Mouse (Mus musculus): ENCODE data around the gene Zcchc8. TPM values are rescaled to one million over a fixed set of nuclear protein-coding genes. Genes with fewer than 3 reads are reported as not detected.
"Not testable (repeated sequence)": the region's sequence is repeated elsewhere in the genome, so short reads cannot be mapped to it uniquely, and the experiment has no call there.

Zcchc8 gene
- 89.3 and 96.6 TPM in 2 replicates for polyA plus RNA-seq (2016; fragmentation: Nextera tagmentation; extraction: Ambion mirVana)

GRCm38 (mm10) chr5:123720328-123721311, at the start of gene Zcchc8:
Gene Zcchc8, minus strand, starts transcription at chr5:123721100.
- WGBS, result under 1% methylated on average over 83 of the region's 83 CpGs
- Histone ChIP-seq H3K9ac (peak within 1 kb of the TSS; percentile 83), H3K4me2 (replicated peaks) (peak within 1 kb of the TSS; percentile 74), H3K27ac (0 out of 2 replicates have a peak within 1 kb of the TSS, but pooled peaks have one; percentile 37), H3K4me1 (peaks cover 22% of the 10 kb centered on the region), H3K9me3 (no peaks in the 10 kb centered on the region), H3K36me3 (peaks cover 16% of the 10 kb centered on the region), H3K27me3 (replicated peaks) (no peaks in the 10 kb centered on the region), H3K4me3 (peak within 1 kb of the TSS; percentile 86)
- peak; percentile 100 for ATAC-seq (ENCODE audit: low FRiP score, low read depth)

- H3K4me2 ChIP-seq (replicated peaks); H3K4me3 ChIP-seq; H3K9ac ChIP-seq; H3K27ac ChIP-seq; H3K27me3 ChIP-seq (replicated peaks); H3K4me1 ChIP-seq; ATAC-seq (ENCODE audit: low FRiP score, low read depth); H3K9me3 ChIP-seq: not testable (repeated sequence)
- H3K36me3 ChIP-seq, result peaks cover 33% of the 10 kb centered on the region
- WGBS, result 95% methylated on average over 11 of the region's 11 CpGs
Measured at GRCm38 (mm10) chr5:123766455-123766854, 45.6 kb upstream of the Zcchc8 start.

- Histone ChIP-seq H3K4me1 (no peaks in the 10 kb centered on the region), H3K9ac (no peak overlapping the region), H3K4me3 (no peak overlapping the region), H3K27ac (no peak overlapping the region), H3K27me3 (replicated peaks) (no peaks in the 10 kb centered on the region), H3K36me3 (peaks cover 28% of the 10 kb centered on the region), H3K9me3 (no peaks in the 10 kb centered on the region), H3K4me2 (replicated peaks) (no peak overlapping the region)
- ATAC-seq (ENCODE audit: low FRiP score, low read depth), result no peak
- WGBS, result 96% methylated on average over 11 of the region's 11 CpGs
Measured at GRCm38 (mm10) chr5:123765506-123765905, 44.6 kb upstream of the Zcchc8 start.

DNA sequence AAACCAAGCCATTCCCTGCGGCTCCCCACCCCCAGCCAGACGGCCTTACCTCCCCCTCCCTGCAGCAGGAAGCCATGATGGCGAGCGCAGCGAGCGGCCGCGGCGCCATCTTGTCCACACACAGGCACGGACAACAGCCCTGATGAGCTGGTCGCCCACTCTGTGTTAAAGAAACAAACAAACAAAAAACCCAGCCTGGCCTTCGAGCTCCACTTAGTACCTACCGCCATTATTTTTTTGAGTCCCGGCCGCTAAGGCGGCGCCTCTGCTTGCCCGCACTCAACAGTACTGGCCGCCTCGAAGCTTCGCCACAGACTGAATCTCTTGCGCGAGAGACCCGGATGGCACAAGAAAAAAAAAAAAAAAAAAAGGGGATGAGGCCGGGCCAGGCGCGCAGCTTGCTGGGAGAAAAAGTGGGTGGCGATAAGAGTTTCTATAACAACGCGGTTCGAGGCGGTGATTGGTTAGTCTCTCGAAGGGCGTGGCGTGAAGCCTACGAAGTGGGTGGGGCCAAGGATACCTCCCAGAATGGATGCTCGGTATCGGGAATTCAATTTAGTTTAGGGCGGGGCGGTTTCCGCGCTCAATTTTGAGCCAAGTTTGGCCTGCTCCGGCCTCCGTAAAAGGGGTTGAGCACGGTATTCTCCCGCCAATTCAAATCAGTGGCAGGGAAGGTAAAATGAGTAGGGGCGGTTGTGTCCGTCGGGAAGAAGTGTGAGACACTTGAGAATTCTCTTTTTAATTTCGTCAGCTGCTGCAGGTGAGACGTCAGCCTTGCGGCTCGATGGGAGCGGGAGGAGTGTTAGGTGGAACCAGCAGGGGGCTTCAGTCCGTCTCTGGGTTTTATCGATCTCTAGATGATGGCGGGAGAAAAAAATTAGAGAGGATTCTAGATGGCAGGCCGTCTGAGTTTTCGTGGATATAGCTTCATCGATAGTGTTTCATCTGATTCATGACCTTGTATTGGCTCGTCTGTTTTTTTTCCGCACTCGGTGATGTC, 28.5 kb upstream of the Zcchc8 start, which contains the start of the genes Rsrc2 and Kntc1:
Gene Rsrc2, minus strand, starts transcription at position 350 of the 1,000 bp plus-strand sequence.
Gene Kntc1, plus strand, starts transcription at position 652 of the 1,000 bp plus-strand sequence.
- Histone ChIP-seq H3K4me2 (replicated peaks) (peak within 1 kb of the TSS; percentile 80), H3K36me3 (peaks cover 14% of the 10 kb centered on the region), H3K27me3 (replicated peaks) (no peaks in the 10 kb centered on the region), H3K9ac (peak within 1 kb of the TSS; percentile 88), H3K4me1 (peaks cover 26% of the 10 kb centered on the region), H3K4me3 (peak within 1 kb of the TSS; percentile 73), H3K27ac (peak within 1 kb of the TSS; percentile 90), H3K9me3 (no peaks in the 10 kb centered on the region)
- under 1% methylated on average over 63 of the region's 63 CpGs for WGBS
- ATAC-seq (ENCODE audit: low FRiP score, low read depth), result peak; percentile 98

DNA sequence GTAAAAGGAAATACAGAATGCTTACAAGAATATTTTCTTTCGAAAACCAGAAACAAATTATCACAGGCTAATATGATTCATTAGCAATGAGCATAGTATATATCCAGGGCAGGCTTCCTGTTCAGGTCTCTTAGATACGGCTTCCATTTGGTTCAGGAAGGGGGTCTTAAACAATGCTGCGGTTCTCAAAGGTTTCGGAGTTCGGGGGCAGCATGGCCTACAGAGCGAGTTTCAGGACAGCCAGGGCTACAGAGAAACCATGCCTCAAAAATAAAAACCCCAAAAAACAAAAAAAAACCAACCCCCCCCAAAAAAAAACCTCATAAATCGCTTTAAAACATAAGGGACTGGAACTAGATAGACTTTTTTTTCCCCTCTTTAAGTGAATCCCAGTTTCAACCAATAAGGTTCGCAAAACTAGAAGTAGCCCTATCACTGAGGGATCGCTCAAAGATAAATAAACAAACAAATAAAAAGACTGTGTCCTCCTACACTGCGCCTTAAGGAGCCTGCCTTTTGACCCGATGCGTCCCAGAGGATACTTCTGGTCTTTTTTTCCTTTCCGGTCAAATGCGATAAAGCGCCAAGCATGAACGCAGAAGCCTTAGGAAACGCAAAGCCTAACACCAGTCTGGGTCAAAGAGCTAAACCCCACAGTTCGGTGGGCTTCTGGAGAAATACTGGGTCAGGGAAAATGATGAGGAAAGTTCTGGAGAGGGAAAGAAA, 27.6 kb upstream of the Zcchc8 start:
- Histone ChIP-seq H3K4me1 (peaks cover 26% of the 10 kb centered on the region), H3K9me3 (no peaks in the 10 kb centered on the region), H3K36me3 (peaks cover 22% of the 10 kb centered on the region), H3K9ac (peak overlapping the region; percentile 88), H3K27me3 (replicated peaks) (no peaks in the 10 kb centered on the region), H3K4me2 (replicated peaks) (peak overlapping the region; percentile 80), H3K4me3 (peak overlapping the region; percentile 73), H3K27ac (peak overlapping the region; percentile 90)
- peak; percentile 22; the same call in 1 of the 2 replicates for ATAC-seq (ENCODE audit: low FRiP score, low read depth)
- under 1% methylated on average over 18 of the region's 18 CpGs for WGBS

GRCm38 (mm10) chr5:123747604-123748003, 26.7 kb upstream of the Zcchc8 start:
- H3K4me1 ChIP-seq, result peaks cover 26% of the 10 kb centered on the region
- H3K4me3 ChIP-seq, result peak overlapping the region; percentile 73
- H3K9me3 ChIP-seq, result no peaks in the 10 kb centered on the region
- peak overlapping the region; percentile 88 for H3K9ac ChIP-seq
- no peak for ATAC-seq (ENCODE audit: low FRiP score, low read depth)
- 43% methylated on average over 7 of the region's 7 CpGs for WGBS
- H3K27ac ChIP-seq, result no peak overlapping the region
- peaks cover 26% of the 10 kb centered on the region for H3K36me3 ChIP-seq
- no peaks in the 10 kb centered on the region for H3K27me3 ChIP-seq (replicated peaks)
- H3K4me2 ChIP-seq (replicated peaks), result peak overlapping the region; percentile 80

DNA sequence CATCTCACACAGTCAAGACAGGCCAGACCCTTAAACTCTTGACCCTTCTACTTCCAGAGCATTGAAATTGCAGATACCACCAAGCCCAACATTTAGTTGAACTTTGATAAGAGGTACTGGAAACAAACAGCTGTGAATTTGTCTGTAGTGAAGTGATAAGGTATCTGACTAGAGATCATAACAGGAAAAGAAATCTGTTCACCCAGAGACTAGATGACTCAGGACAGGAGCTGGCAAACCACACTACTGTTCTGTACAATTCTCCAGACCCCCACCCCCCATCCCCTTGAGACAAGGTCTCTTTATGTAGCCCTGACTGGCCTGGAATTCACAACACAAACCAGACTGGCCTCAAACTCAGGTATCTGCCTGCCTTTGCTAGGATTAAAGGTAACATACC, 25.4 kb upstream of the Zcchc8 start:
- H3K36me3 ChIP-seq, result peaks cover 21% of the 10 kb centered on the region
- no peak for ATAC-seq (ENCODE audit: low FRiP score, low read depth)
- peaks cover 26% of the 10 kb centered on the region for H3K4me1 ChIP-seq
- peak overlapping the region; percentile 80 for H3K4me2 ChIP-seq (replicated peaks)
- no peak overlapping the region for H3K9ac ChIP-seq
- H3K27me3 ChIP-seq (replicated peaks), result no peaks in the 10 kb centered on the region
- no peak overlapping the region for H3K27ac ChIP-seq
- H3K9me3 ChIP-seq, result no peaks in the 10 kb centered on the region
- H3K4me3 ChIP-seq, result 0 out of 2 replicates have a peak overlapping the region, but pooled peaks have one; percentile 2

GRCm38 (mm10) chr5:123744358-123744757, 23.5 kb upstream of the Zcchc8 start:
- Histone ChIP-seq H3K9me3 (no peaks in the 10 kb centered on the region), H3K36me3 (peaks cover 35% of the 10 kb centered on the region), H3K4me3 (no peak overlapping the region), H3K4me2 (replicated peaks) (no peak overlapping the region), H3K9ac (no peak overlapping the region), H3K4me1 (peaks cover 19% of the 10 kb centered on the region), H3K27ac (no peak overlapping the region), H3K27me3 (replicated peaks) (no peaks in the 10 kb centered on the region)
- 93% methylated on average over 2 of the region's 2 CpGs for WGBS
- ATAC-seq (ENCODE audit: low FRiP score, low read depth), result no peak

DNA sequence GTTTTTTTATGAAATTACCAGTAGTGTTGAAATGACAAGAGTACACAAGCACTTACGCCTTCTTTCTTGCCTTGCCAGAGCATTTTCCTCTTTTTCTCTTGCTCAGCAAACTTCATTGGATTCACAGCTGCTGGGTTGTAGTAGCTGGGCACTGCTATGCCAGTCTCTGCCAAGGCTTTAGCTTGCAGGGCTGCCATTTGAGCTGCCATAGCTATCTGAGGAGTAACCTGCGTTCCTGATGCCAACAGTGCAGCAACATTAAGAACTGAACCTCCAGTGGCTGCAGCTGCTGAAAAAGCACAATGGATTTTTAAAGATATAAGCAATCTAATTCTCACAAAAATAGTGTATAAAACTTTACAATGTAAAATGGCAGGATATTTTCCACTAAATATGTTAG, 10.1 kb upstream of the Zcchc8 start:
- H3K27me3 ChIP-seq (replicated peaks), result no peaks in the 10 kb centered on the region
- no peak overlapping the region for H3K9ac ChIP-seq
- H3K27ac ChIP-seq, result no peak overlapping the region
- no peak overlapping the region for H3K4me2 ChIP-seq (replicated peaks)
- ATAC-seq (ENCODE audit: low FRiP score, low read depth), result no peak
- H3K4me1 ChIP-seq, result no peaks in the 10 kb centered on the region
- H3K4me3 ChIP-seq, result no peak overlapping the region
- H3K36me3 ChIP-seq, result peaks cover 74% of the 10 kb centered on the region
- whole genome bisulfite sequencing, result 96% methylated on average over 2 of the region's 2 CpGs
- no peaks in the 10 kb centered on the region for H3K9me3 ChIP-seq

DNA sequence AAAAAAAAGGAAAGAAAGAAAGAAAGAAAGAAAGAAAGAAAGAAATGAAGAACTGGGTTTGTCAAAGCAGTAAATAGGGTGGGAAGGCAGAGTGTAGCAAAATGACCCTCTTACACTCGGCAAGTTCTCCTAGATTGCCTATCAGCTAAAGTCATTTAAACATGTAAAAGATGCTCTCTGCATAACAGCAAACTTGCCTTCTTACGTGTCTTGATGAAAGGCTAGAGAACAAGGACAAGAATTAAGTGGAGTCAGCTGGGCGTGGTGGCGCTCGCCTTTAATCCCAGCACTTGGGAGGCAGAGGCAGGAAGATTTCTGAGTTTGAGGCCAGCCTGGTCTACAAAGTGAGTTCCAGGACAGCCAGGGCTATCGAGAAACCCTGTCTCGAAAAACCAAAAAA, 2.9 kb upstream of the Zcchc8 start:
- H3K4me2 ChIP-seq (replicated peaks); ATAC-seq (ENCODE audit: low FRiP score, low read depth); H3K9me3 ChIP-seq; H3K4me3 ChIP-seq; H3K9ac ChIP-seq; H3K4me1 ChIP-seq; H3K27ac ChIP-seq; H3K27me3 ChIP-seq (replicated peaks): not testable (repeated sequence)
- 92% methylated on average over 7 of the region's 7 CpGs for WGBS
- peaks cover 17% of the 10 kb centered on the region for H3K36me3 ChIP-seq

DNA sequence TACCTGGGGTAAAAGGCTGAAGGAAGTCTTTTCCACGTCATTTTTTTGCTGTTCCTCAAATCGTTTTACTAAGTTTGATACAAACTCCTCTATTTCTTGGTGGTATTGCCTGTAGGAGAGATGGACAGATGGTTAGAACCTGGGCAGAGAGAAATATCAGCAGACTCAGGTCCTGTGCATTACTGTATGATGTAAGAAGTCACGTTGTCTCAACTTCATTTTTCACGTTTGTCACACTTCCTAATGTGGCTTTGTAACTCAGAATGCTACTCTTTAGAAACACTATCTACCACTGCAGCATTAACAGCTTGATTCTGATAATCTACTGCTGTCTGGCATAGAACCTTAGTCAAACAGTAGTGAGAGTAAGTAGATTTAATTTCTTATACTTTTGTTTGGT, 6.3 kb downstream of the Zcchc8 start:
- H3K36me3 ChIP-seq, result peaks cover 74% of the 10 kb centered on the region
- H3K9me3 ChIP-seq, result no peaks in the 10 kb centered on the region
- H3K27ac ChIP-seq, result no peak overlapping the region

More for the DNA sequence above, 6.3 kb downstream of the Zcchc8 start:
- Histone ChIP-seq H3K4me2 (replicated peaks) (no peak overlapping the region), H3K4me3 (no peak overlapping the region), H3K27me3 (replicated peaks) (no peaks in the 10 kb centered on the region), H3K9ac (no peak overlapping the region), H3K4me1 (peaks cover 21% of the 10 kb centered on the region)
- no peak for ATAC-seq (ENCODE audit: low FRiP score, low read depth)
- WGBS, result 94% methylated on average over 4 of the region's 4 CpGs

Measured in neural tube, embryonic 12.5 days (tissue).